Mouse (Mus musculus) limb, embryonic 14.5 days (tissue): ENCODE measurements around the gene P3h4. TPM values are rescaled to one million over a fixed set of nuclear protein-coding genes. Genes with fewer than 3 reads are reported as not detected.

Experiments used
- ATAC-seq: fragments of 200-750 bp; cut with Nextera tagmentation; 2 replicates; pipeline ENCODE4 v1.8.0; 2017; ENCODE audit warnings: low read depth, moderate number of reproducible peaks, moderate TSS enrichment; ENCODE audit not compliant: low FRiP score
- DNase-seq: peaks from one replicate; pipeline ENCODE4 v3.0.0-alpha.2; 2015; ENCODE audit warnings: low spot score
- H3K27ac ChIP-seq: fragments of 300-500 bp; sonication (generic); replicated peaks from 2 replicates; pipeline ENCODE4 v1.5.1; 2014; ENCODE audit warnings: low read depth, mild to moderate bottlenecking, low read length, moderate library complexity, mixed read lengths
- H3K27me3 ChIP-seq: fragments of 300-500 bp; sonication (generic); 2 replicates; pipeline ENCODE4 v1.6.1; 2014; ENCODE audit warnings: low read length, mixed read lengths; ENCODE audit not compliant: control insufficient read depth, insufficient read depth
- H3K36me3 ChIP-seq: fragments of 300-500 bp; sonication (generic); 2 replicates; pipeline ENCODE4 v1.6.1; 2014; ENCODE audit warnings: mild to moderate bottlenecking, low read length, moderate library complexity, mixed read lengths; ENCODE audit not compliant: control insufficient read depth, insufficient read depth
- H3K4me1 ChIP-seq: fragments of 300-500 bp; sonication (generic); 2 replicates; pipeline ENCODE4 v1.6.1; 2014; ENCODE audit warnings: antibody characterized with exemption, low read length, mixed read lengths; ENCODE audit not compliant: control insufficient read depth, insufficient read depth
- H3K4me2 ChIP-seq: fragments of 300-500 bp; sonication (generic); replicated peaks from 2 replicates; pipeline ENCODE4 v1.6.1; 2014; ENCODE audit warnings: low read depth, mild to moderate bottlenecking, low read length, moderate library complexity; ENCODE audit not compliant: severe bottlenecking
- H3K4me3 ChIP-seq: fragments of 300-500 bp; sonication (generic); replicated peaks from 2 replicates; pipeline ENCODE4 v1.5.1; 2014; ENCODE audit warnings: low read length
- H3K9ac ChIP-seq: fragments of 300-500 bp; sonication (generic); 2 replicates; pipeline ENCODE4 v1.6.1; 2014; ENCODE audit warnings: mild to moderate bottlenecking, low read depth, low read length, moderate library complexity; ENCODE audit not compliant: severe bottlenecking
- H3K9me3 ChIP-seq: fragments of 300-500 bp; sonication (generic); 2 replicates; pipeline ENCODE4 v1.6.1; 2016; ENCODE audit warnings: low read length; ENCODE audit not compliant: control insufficient read depth
- POLR2A ChIP-seq: fragments of 200-500 bp; IDR thresholded peaks from 2 replicates; pipeline ENCODE4 v1.8.0; 2012; ENCODE audit warnings: inconsistent platforms, mild to moderate bottlenecking, moderate library complexity, borderline replicate concordance; ENCODE audit not compliant: insufficient read depth, insufficient read length; ENCODE audit errors: extremely low read depth
- WGBS: fragments of 180-500 bp; shearing (Covaris S2); extraction: QIAGEN DNeasy Blood & Tissue Kit; methylation state at CpG from one replicate; pipeline ENCODE4 v1.1.7; 2014; 5-methylcytosine and 5-hydroxymethylcytosine counted together
- polyA plus RNA-seq, 2 experiments: library from polyadenylated mRNA; depleted of rRNA in 1 of 2; stranded (reverse) in 1 of 2; unstranded in 1 of 2; fragments of >200 nt; fragmentation: Nextera tagmentation in 1 of 2; extraction: Ambion mirVana in 1 of 2; gene quantifications; 2 replicates each; pipeline versions ENCODE4 v1.2.1 to v1.2.3; 2012 to 2014

P3h4 gene
- polyA plus RNA-seq, 2 experiments = 95.2 to 120 TPM

- Histone ChIP-seq H3K27ac (no peak overlapping the region; the same call in 1 of the 2 replicates), H3K4me3 (peak overlapping the region; percentile 70), H3K4me2 (peak overlapping the region; percentile 80), H3K36me3 (peaks cover 3% of the 10 kb centered on the region; the same call in 1 of the 2 replicates), H3K4me1 (peaks cover 22% of the 10 kb centered on the region), H3K9me3 (no peaks in the 10 kb centered on the region), H3K27me3 (no peaks in the 10 kb centered on the region), H3K9ac (peak overlapping the region; percentile 72; the same call in 1 of the 2 replicates)
- WGBS = 40% methylated on average over 17 of the region's 17 CpGs
- no peak for TF ChIP-seq POLR2A
- DNase-seq = no peak
- no peak for ATAC-seq
Measured at GRCm38 (mm10) chr11:100395861-100396631, 18.6 kb downstream of the P3h4 start.

GRCm38 (mm10) chr11:100395200-100395599, 19.4 kb downstream of the P3h4 start:
- peak overlapping the region; percentile 80 for H3K4me2 ChIP-seq
- H3K4me3 ChIP-seq = peak overlapping the region; percentile 70; the same call in 1 of the 2 replicates
- ATAC-seq (no peak), DNase-seq (no peak)
- H3K36me3 ChIP-seq = peaks cover 3% of the 10 kb centered on the region; the same call in 1 of the 2 replicates
- peaks cover 24% of the 10 kb centered on the region for H3K4me1 ChIP-seq
- H3K27me3 ChIP-seq = no peaks in the 10 kb centered on the region
- H3K27ac ChIP-seq = no peak overlapping the region; the same call in 1 of the 2 replicates
- TF ChIP-seq POLR2A = no peak
- 26% methylated on average over 11 of the region's 11 CpGs for WGBS
- H3K9me3 ChIP-seq = no peaks in the 10 kb centered on the region
- H3K9ac ChIP-seq = peak overlapping the region; percentile 72; the same call in 1 of the 2 replicates

GRCm38 (mm10) chr11:100394353-100395074, 20.1 kb downstream of the P3h4 start:
- Histone ChIP-seq H3K4me2 (peak overlapping the region; percentile 80; the same call in 1 of the 2 replicates), H3K9me3 (no peaks in the 10 kb centered on the region), H3K4me3 (no peak overlapping the region), H3K27me3 (no peaks in the 10 kb centered on the region), H3K9ac (peak overlapping the region; percentile 72; the same call in 1 of the 2 replicates), H3K36me3 (peaks cover 3% of the 10 kb centered on the region; the same call in 1 of the 2 replicates), H3K27ac (no peak overlapping the region), H3K4me1 (peaks cover 24% of the 10 kb centered on the region)
- no peak for ATAC-seq
- TF ChIP-seq POLR2A = no peak
- 57% methylated on average over 5 of the region's 5 CpGs for WGBS
- DNase-seq = no peak

- no peak for TF ChIP-seq POLR2A
- Histone ChIP-seq H3K9ac (no peak overlapping the region), H3K9me3 (no peaks in the 10 kb centered on the region), H3K27me3 (no peaks in the 10 kb centered on the region), H3K36me3 (peaks cover 3% of the 10 kb centered on the region; the same call in 1 of the 2 replicates), H3K27ac (no peak overlapping the region), H3K4me2 (no peak overlapping the region), H3K4me1 (peaks cover 26% of the 10 kb centered on the region), H3K4me3 (no peak overlapping the region)
- ATAC-seq (no peak), DNase-seq (no peak)
- WGBS = 54% methylated on average over 7 of the region's 7 CpGs
Measured at GRCm38 (mm10) chr11:100393733-100394132, 20.9 kb downstream of the P3h4 start.

- DNase-seq (no peak), ATAC-seq (no peak)
- 73% methylated on average over 5 of the region's 5 CpGs for WGBS
- Histone ChIP-seq H3K36me3 (peaks cover 3% of the 10 kb centered on the region; the same call in 1 of the 2 replicates), H3K27me3 (no peaks in the 10 kb centered on the region), H3K9me3 (no peaks in the 10 kb centered on the region), H3K9ac (no peak overlapping the region), H3K4me1 (peaks cover 32% of the 10 kb centered on the region), H3K4me3 (no peak overlapping the region), H3K27ac (no peak overlapping the region), H3K4me2 (no peak overlapping the region)
- TF ChIP-seq POLR2A = no peak
Measured at GRCm38 (mm10) chr11:100392958-100393357, 21.7 kb downstream of the P3h4 start.
